ENCODE assay signal across 13 mouse cellular contexts in the genomic region with DNA sequence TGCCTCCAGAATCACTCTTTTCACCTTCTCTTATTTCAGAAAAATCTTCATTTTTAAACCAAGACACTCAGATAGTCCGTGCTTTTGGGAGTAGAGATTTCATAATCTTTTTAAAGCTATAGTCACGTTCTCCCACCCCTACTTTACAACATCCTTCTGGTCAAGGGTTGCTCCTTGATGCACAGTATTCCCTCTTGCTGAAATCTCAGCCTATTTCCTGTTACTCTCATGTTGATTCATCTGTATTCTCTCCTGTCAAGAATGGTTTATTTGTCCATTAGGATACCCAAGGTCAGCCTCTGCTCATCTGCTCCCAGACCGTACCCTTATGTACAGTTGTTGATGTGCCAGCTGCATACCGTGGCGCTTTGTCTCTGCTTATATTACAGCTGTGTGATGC.
DNase-seq lines count a peak whose midpoint lies in the region; ATAC-seq lines count a peak whose summit lies in the region.
"Had no signal": no experiment of that assay in that cellular context is flagged by ENCODE, and none has a peak within 500 bp of the region (broad histone marks: within the 10 kb centered on the region; RNA-seq: fewer than 3 reads in every experiment).

No protein-coding gene starts in this region.

- H3K4me1 ChIP-seq in lung, embryonic 15.5 days, result peaks cover 36% of the 10 kb centered on the region
- peaks cover 30% of the 10 kb centered on the region for H3K4me1 ChIP-seq in embryonic facial prominence, embryonic 10.5 days
- peaks cover 25% of the 10 kb centered on the region for H3K4me1 ChIP-seq in neural tube, embryonic 12.5 days

- H3K4me2 ChIP-seq in lung, embryonic 15.5 days, result no peak overlapping the region
- H3K4me2 ChIP-seq in neural tube, embryonic 12.5 days (replicated peaks), result no peak overlapping the region
- H3K4me2 ChIP-seq: embryonic facial prominence, embryonic 15.5 days had no signal

- H3K27ac ChIP-seq in lung, embryonic 15.5 days, result peak overlapping the region; percentile 89
- H3K27ac ChIP-seq in embryonic facial prominence, embryonic 10.5 days (replicated peaks), result peak overlapping the region; percentile 87; the same call in 1 of the 2 replicates
- peak overlapping the region; percentile 20; the same call in 1 of the 2 replicates for H3K27ac ChIP-seq in neural tube, embryonic 12.5 days

- H3K27me3 ChIP-seq in lung, embryonic 15.5 days, result no peaks in the 10 kb centered on the region
- no peaks in the 10 kb centered on the region for H3K27me3 ChIP-seq in embryonic facial prominence, embryonic 10.5 days (replicated peaks; ENCODE audit: low read depth, poor library complexity, severe bottlenecking)
- H3K27me3 ChIP-seq in neural tube, embryonic 12.5 days (replicated peaks), result no peaks in the 10 kb centered on the region
- H3K27me3 ChIP-seq: embryonic facial prominence, embryonic 15.5 days had no signal

- DNase-seq in heart, adult 11 months, result peak; percentile 67
- no peak for DNase-seq in heart, postnatal 10 days
- no peak for DNase-seq in lung, adult 18-20 months
- no peak for DNase-seq in embryonic facial prominence, embryonic 10.5 days (ENCODE audit: low spot score)
- no peak for DNase-seq in cerebellum, postnatal 36 days
- DNase-seq in thymus, postnatal 14 days, result no peak
- DNase-seq: cerebellum, postnatal 14 days; kidney, adult 8-10 months; thymus, postnatal 4 days had no signal

- ATAC-seq in lung, embryonic 15.5 days (ENCODE audit: borderline replicate concordance, extremely low read depth, low FRiP score, low TSS enrichment), result no peak
- no peak for ATAC-seq in neural tube, embryonic 12.5 days (ENCODE audit: low FRiP score, low read depth)
- ATAC-seq: CD4-positive, CD25-positive, alpha-beta regulatory T cell, adult 4 months had no signal

- H3K9me3 ChIP-seq in lung, embryonic 15.5 days, result no peaks in the 10 kb centered on the region
- no peaks in the 10 kb centered on the region for H3K9me3 ChIP-seq in embryonic facial prominence, embryonic 10.5 days
- no peaks in the 10 kb centered on the region for H3K9me3 ChIP-seq in neural tube, embryonic 12.5 days
- H3K9me3 ChIP-seq: embryonic facial prominence, embryonic 15.5 days had no signal

- H3K36me3 ChIP-seq in lung, embryonic 15.5 days, result no peaks in the 10 kb centered on the region
- no peaks in the 10 kb centered on the region for H3K36me3 ChIP-seq in embryonic facial prominence, embryonic 10.5 days (replicated peaks)
- no peaks in the 10 kb centered on the region for H3K36me3 ChIP-seq in neural tube, embryonic 12.5 days
- H3K36me3 ChIP-seq: embryonic facial prominence, embryonic 15.5 days had no signal

- intact Hi-C loops in heart, postnatal 10 days (cut with DNase I), result loop anchor here (5.0 kb wide), 1 partner anchor 88 kb away; the partner anchor contains the start of gene Stard13

- 42% methylated on average over 5 of the region's 5 CpGs for whole genome bisulfite sequencing in lung, embryonic 15.5 days
- 80% methylated on average over 5 of the region's 5 CpGs for WGBS in embryonic facial prominence, embryonic 10.5 days
- WGBS in neural tube, embryonic 12.5 days, result 63% methylated on average over 5 of the region's 5 CpGs

- H3K9ac ChIP-seq in lung, embryonic 15.5 days, result no peak overlapping the region
- H3K9ac ChIP-seq in neural tube, embryonic 12.5 days, result no peak overlapping the region
- H3K9ac ChIP-seq: embryonic facial prominence, embryonic 15.5 days had no signal

- no peak overlapping the region for H3K4me3 ChIP-seq in lung, embryonic 15.5 days
- no peak overlapping the region for H3K4me3 ChIP-seq in embryonic facial prominence, embryonic 10.5 days
- H3K4me3 ChIP-seq in neural tube, embryonic 12.5 days, result no peak overlapping the region
- H3K4me3 ChIP-seq: embryonic facial prominence, embryonic 15.5 days had no signal

Comparison
In these comparisons a context has a peak if more than half of its experiments do, and no peak if none do; other contexts are left out.
1. H3K27ac ChIP-seq: peak in every context shown above with its lines; median percentile 89 in lung, embryonic 15.5 days; 87 in embryonic facial prominence, embryonic 10.5 days; 20 in neural tube, embryonic 12.5 days.